In genomic region chr8:120383204-120383560, GRCm38 (mm10) we compare ENCODE assay signal across 9 mouse cellular contexts.
DNase-seq lines count a peak whose midpoint lies in the region; ATAC-seq lines count a peak whose summit lies in the region.
"Had no signal": no experiment of that assay in that cellular context is flagged by ENCODE, and none has a peak within 500 bp of the region (broad histone marks: within the 10 kb centered on the region; RNA-seq: fewer than 3 reads in every experiment).

No protein-coding gene starts in this region.

- DNase-seq in liver, embryonic 11.5 days (ENCODE audit: low spot score), result no peak
- DNase-seq in spleen, postnatal 4 days (ENCODE audit: low spot score in 2 of 2), result no peak
- no peak for DNase-seq in layer of hippocampus, adult 11-12 months (ENCODE audit: low spot score)
- no peak for DNase-seq in T-cell, adult 2 months (ENCODE audit: low spot score)
- DNase-seq: thymus, postnatal 25 days had no signal

- no peak overlapping the region for H3K4me2 ChIP-seq in liver, embryonic 12.5 days
- H3K4me2 ChIP-seq in liver, embryonic 11.5 days, result no peak overlapping the region
- no peak overlapping the region for H3K4me2 ChIP-seq in forebrain, embryonic 12.5 days
- no peak overlapping the region for H3K4me2 ChIP-seq in hindbrain, embryonic 16.5 days (ENCODE audit: low read length)
- no peak overlapping the region for H3K4me2 ChIP-seq in neural tube, embryonic 14.5 days (ENCODE audit: low read depth, low read length)

- ATAC-seq in liver, embryonic 12.5 days, result no peak
- no peak for ATAC-seq in liver, embryonic 11.5 days (replicated peaks; ENCODE audit: low FRiP score)
- no peak for ATAC-seq in forebrain, embryonic 12.5 days (ENCODE audit: low FRiP score)
- no peak; the same call in 1 of the 2 replicates for ATAC-seq in hindbrain, embryonic 16.5 days
- peak; percentile 5; the same call in 1 of the 2 replicates for ATAC-seq in neural tube, embryonic 14.5 days (ENCODE audit: low read depth)

- H3K4me3 ChIP-seq in liver, embryonic 12.5 days, result no peak overlapping the region
- no peak overlapping the region for H3K4me3 ChIP-seq in liver, embryonic 11.5 days (ENCODE audit: low read depth, low read length)
- H3K4me3 ChIP-seq in forebrain, embryonic 12.5 days (replicated peaks), result no peak overlapping the region
- no peak overlapping the region for H3K4me3 ChIP-seq in hindbrain, embryonic 16.5 days (ENCODE audit: low read length)
- no peak overlapping the region for H3K4me3 ChIP-seq in neural tube, embryonic 14.5 days (ENCODE audit: low read depth, low read length)

- H3K27me3 ChIP-seq in liver, embryonic 12.5 days (replicated peaks), result peaks cover 12% of the 10 kb centered on the region; the same call in 1 of the 2 replicates
- H3K27me3 ChIP-seq in liver, embryonic 11.5 days (replicated peaks; ENCODE audit: control insufficient read depth, insufficient read depth, low read length), result no peaks in the 10 kb centered on the region
- H3K27me3 ChIP-seq in forebrain, embryonic 12.5 days, result peaks cover 9% of the 10 kb centered on the region; the same call in 1 of the 2 replicates
- H3K27me3 ChIP-seq in hindbrain, embryonic 16.5 days (replicated peaks; ENCODE audit: control insufficient read depth, insufficient read depth, low read length), result no peaks in the 10 kb centered on the region; the same call in 1 of the 2 replicates
- no peaks in the 10 kb centered on the region for H3K27me3 ChIP-seq in neural tube, embryonic 14.5 days (ENCODE audit: control insufficient read depth, insufficient read depth, low read length)

- H3K27ac ChIP-seq in liver, embryonic 12.5 days, result 0 out of 2 replicates have a peak overlapping the region, but pooled peaks have one; percentile 8
- H3K27ac ChIP-seq in liver, embryonic 11.5 days (ENCODE audit: low read depth, low read length), result no peak overlapping the region
- peak overlapping the region; percentile 84 for H3K27ac ChIP-seq in forebrain, embryonic 12.5 days
- peak overlapping the region; percentile 59 for H3K27ac ChIP-seq in hindbrain, embryonic 16.5 days (ENCODE audit: low read depth, low read length)
- H3K27ac ChIP-seq in neural tube, embryonic 14.5 days (ENCODE audit: low read depth, low read length), result peak overlapping the region; percentile 68

- H3K9me3 ChIP-seq in liver, embryonic 12.5 days (replicated peaks), result peaks cover 5% of the 10 kb centered on the region
- 0 out of 2 replicates have a peak, but pooled peaks cover 2% of the 10 kb centered on the region for H3K9me3 ChIP-seq in liver, embryonic 11.5 days (ENCODE audit: control insufficient read depth, low read length)
- H3K9me3 ChIP-seq in forebrain, embryonic 12.5 days, result no peaks in the 10 kb centered on the region
- no peaks in the 10 kb centered on the region for H3K9me3 ChIP-seq in hindbrain, embryonic 16.5 days (ENCODE audit: control insufficient read depth, low read length)
- H3K9me3 ChIP-seq in neural tube, embryonic 14.5 days (ENCODE audit: control insufficient read depth, low read length), result no peaks in the 10 kb centered on the region

- WGBS in liver, embryonic 12.5 days (ENCODE audit: insufficient replicate concordance), result 75% methylated on average over 6 of the region's 6 CpGs
- 71% methylated on average over 6 of the region's 6 CpGs for WGBS in liver, embryonic 11.5 days
- WGBS in forebrain, embryonic 12.5 days, result 81% methylated on average over 6 of the region's 6 CpGs
- WGBS in hindbrain, embryonic 16.5 days, result 68% methylated on average over 6 of the region's 6 CpGs
- WGBS in neural tube, embryonic 14.5 days, result 77% methylated on average over 6 of the region's 6 CpGs

- no peak overlapping the region for H3K9ac ChIP-seq in liver, embryonic 12.5 days
- H3K9ac ChIP-seq in liver, embryonic 11.5 days (ENCODE audit: low read depth, low read length), result no peak overlapping the region
- H3K9ac ChIP-seq in forebrain, embryonic 12.5 days, result no peak overlapping the region
- H3K9ac ChIP-seq in hindbrain, embryonic 16.5 days (ENCODE audit: low read depth, low read length), result peak overlapping the region; percentile 15; the same call in 1 of the 2 replicates
- no peak overlapping the region for H3K9ac ChIP-seq in neural tube, embryonic 14.5 days (replicated peaks; ENCODE audit: low read depth, low read length)

- no peaks in the 10 kb centered on the region for H3K36me3 ChIP-seq in liver, embryonic 12.5 days
- H3K36me3 ChIP-seq in liver, embryonic 11.5 days (ENCODE audit: control insufficient read depth, insufficient read depth, low read length), result no peaks in the 10 kb centered on the region
- H3K36me3 ChIP-seq in forebrain, embryonic 12.5 days (replicated peaks), result no peaks in the 10 kb centered on the region
- H3K36me3 ChIP-seq in hindbrain, embryonic 16.5 days (ENCODE audit: control insufficient read depth, insufficient read depth, low read length), result no peaks in the 10 kb centered on the region
- no peaks in the 10 kb centered on the region for H3K36me3 ChIP-seq in neural tube, embryonic 14.5 days (ENCODE audit: control insufficient read depth, insufficient read depth, low read length)

- H3K4me1 ChIP-seq in liver, embryonic 12.5 days, result peaks cover 61% of the 10 kb centered on the region
- peaks cover 14% of the 10 kb centered on the region for H3K4me1 ChIP-seq in liver, embryonic 11.5 days (replicated peaks; ENCODE audit: control insufficient read depth, insufficient read depth, low read length)
- peaks cover 57% of the 10 kb centered on the region for H3K4me1 ChIP-seq in forebrain, embryonic 12.5 days
- peaks cover 43% of the 10 kb centered on the region for H3K4me1 ChIP-seq in hindbrain, embryonic 16.5 days (ENCODE audit: control insufficient read depth, insufficient read depth, low read depth, low read length)
- H3K4me1 ChIP-seq in neural tube, embryonic 14.5 days (ENCODE audit: control insufficient read depth, insufficient read depth, low read length), result peaks cover 44% of the 10 kb centered on the region
